Mouse (Mus musculus) embryonic fibroblast, embryonic 13.5 days (primary cell): ENCODE results near the gene D6Ertd527e.

Experiments
- CTCF ChIP-seq: IDR thresholded peaks from 2 replicates; pipeline ENCODE4 v1.5.1; 2011; ENCODE audit warnings: mild to moderate bottlenecking, control low read depth, low read length, moderate library complexity, borderline replicate concordance; ENCODE audit not compliant: insufficient read depth
- POLR2A ChIP-seq: IDR thresholded peaks from 2 replicates; pipeline ENCODE4 v1.6.1; 2011; ENCODE audit warnings: low read depth, mild to moderate bottlenecking, control low read depth, low read length, moderate library complexity

DNA sequence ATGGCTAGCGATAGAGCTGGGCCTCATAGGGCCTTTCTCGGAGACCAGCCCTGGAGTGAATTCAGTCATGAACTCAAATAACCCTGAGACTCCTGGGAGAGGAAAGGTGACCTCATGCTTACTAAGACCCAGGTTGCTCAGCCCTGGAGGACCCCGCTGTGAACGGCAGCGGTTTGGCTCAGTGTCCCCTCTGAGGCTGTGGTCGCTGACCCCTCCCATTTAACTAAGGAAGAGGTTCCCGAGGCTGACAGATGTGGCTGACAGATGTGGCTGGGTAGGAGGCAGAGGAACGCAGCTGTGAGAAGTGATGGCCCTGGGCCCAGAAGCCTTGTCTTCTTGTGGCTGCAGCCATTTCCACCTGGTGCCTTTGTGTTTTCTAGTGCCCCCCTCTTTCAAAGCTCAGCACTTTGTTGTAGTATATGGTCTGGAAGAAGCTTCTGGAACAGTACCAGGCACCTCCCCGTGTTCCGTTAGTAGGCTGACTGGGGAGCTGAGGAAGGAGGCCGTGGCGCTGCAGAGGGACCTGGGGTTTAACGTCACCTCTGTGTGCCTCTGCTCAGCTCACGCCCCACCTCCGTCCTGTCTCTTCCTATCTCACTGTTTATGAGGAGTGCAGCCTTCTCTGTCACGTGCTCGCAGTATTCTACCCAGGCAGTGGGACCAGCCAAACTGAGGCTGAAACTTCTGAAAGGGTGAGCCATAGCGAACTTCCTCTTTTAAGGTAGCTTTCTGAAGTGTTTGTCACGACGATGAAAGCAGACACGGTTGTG, 48.1 kb downstream of the D6Ertd527e start:
- TF ChIP-seq CTCF (no peak), POLR2A (no peak)
